Mouse (Mus musculus): Measurements from ENCODE around the gene Pex14. TPM values are rescaled to one million over a fixed set of nuclear protein-coding genes. Genes with fewer than 3 reads are reported as not detected.

The Pex14 gene
- polyA plus RNA-seq, 1 experiment from 2014 or later, result 43.5 TPM

DNA sequence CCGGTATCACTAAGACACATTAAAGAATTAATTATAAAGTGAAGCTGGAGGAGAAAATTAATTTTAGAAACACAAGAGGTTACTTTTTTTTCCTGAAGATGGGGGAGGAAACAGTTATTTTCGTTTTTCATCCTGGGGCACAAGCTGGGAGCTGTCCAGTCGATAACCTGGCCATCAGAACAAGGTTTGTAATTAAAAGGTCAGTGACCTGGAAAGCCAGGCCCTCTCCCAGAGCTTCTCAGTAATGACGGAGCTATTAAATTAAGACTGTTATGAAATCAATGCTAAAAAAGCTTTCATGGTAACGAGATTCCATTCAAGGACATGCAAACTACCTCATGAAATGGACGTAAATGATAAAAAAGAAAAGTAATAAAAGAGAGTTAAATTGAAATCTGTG is 62.0 kb downstream of the Pex14 start:
- peaks cover 9% of the 10 kb centered on the region; the same call in 1 of the 2 replicates for H3K4me1 ChIP-seq (replicated peaks; ENCODE audit: control insufficient read depth, insufficient read depth, low read length)

DNA sequence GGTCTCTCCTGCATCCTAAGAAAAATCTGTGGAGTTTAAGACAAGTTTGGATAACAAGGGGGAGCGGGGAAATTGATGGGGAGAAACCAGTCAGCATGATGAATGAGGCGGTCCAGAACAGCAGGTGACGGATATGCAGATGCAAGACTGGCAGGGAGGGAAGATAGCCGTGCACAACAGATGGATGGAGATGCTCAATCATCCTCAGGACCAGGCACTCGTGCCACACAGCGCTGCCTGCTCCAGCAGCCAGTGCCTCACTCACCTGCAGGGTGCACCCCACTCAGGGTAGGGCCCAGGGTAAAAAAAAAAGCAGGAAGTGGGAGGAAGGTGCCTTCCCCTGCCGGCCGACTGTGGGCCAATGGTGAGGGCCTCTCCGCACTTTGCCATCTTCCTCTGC is 63.1 kb downstream of the Pex14 start:
- H3K4me1 ChIP-seq (replicated peaks; ENCODE audit: control insufficient read depth, insufficient read depth, low read length), result peaks cover 9% of the 10 kb centered on the region; the same call in 1 of the 2 replicates
- no peak overlapping the region for H3K4me3 ChIP-seq (ENCODE audit: low read depth, low read length)
- DNase-seq (ENCODE audit: low spot score), result no peak
- H3K36me3 ChIP-seq (ENCODE audit: control insufficient read depth, insufficient read depth, low read length), result no peaks in the 10 kb centered on the region
- H3K9ac ChIP-seq (ENCODE audit: low read length), result no peak overlapping the region
- 56% methylated on average over 9 of the region's 9 CpGs for WGBS
- ATAC-seq (replicated peaks; ENCODE audit: low FRiP score), result no peak
- no peaks in the 10 kb centered on the region for H3K27me3 ChIP-seq (ENCODE audit: control insufficient read depth, insufficient read depth, low read length)
- no peak overlapping the region for H3K4me2 ChIP-seq (ENCODE audit: low read depth, low read length, severe bottlenecking)
- no peak overlapping the region for H3K27ac ChIP-seq (ENCODE audit: low read depth, low read length)
- H3K9me3 ChIP-seq (ENCODE audit: control insufficient read depth, low read length), result no peaks in the 10 kb centered on the region

More for the DNA sequence above, 62.0 kb downstream of the Pex14 start:
- H3K27ac ChIP-seq (ENCODE audit: low read depth, low read length), result no peak overlapping the region
- no peaks in the 10 kb centered on the region for H3K27me3 ChIP-seq (ENCODE audit: control insufficient read depth, insufficient read depth, low read length)
- H3K9me3 ChIP-seq (ENCODE audit: control insufficient read depth, low read length), result no peaks in the 10 kb centered on the region
- H3K9ac ChIP-seq (ENCODE audit: low read length), result no peak overlapping the region
- 46% methylated on average over 6 of the region's 6 CpGs for WGBS
- no peaks in the 10 kb centered on the region for H3K36me3 ChIP-seq (ENCODE audit: control insufficient read depth, insufficient read depth, low read length)
- no peak overlapping the region for H3K4me2 ChIP-seq (ENCODE audit: low read depth, low read length, severe bottlenecking)
- ATAC-seq (replicated peaks; ENCODE audit: low FRiP score) (no peak), DNase-seq (ENCODE audit: low spot score) (no peak)
- no peak overlapping the region for H3K4me3 ChIP-seq (ENCODE audit: low read depth, low read length)

GRCm38 (mm10) chr4:149031507-149031906 is 68.2 kb downstream of the Pex14 start:
- Histone ChIP-seq H3K4me3 (ENCODE audit: low read depth, low read length) (no peak overlapping the region), H3K36me3 (ENCODE audit: control insufficient read depth, insufficient read depth, low read length) (no peaks in the 10 kb centered on the region), H3K27me3 (ENCODE audit: control insufficient read depth, insufficient read depth, low read length) (no peaks in the 10 kb centered on the region), H3K4me1 (replicated peaks; ENCODE audit: control insufficient read depth, insufficient read depth, low read length) (peaks cover 1% of the 10 kb centered on the region; the same call in 1 of the 2 replicates), H3K9ac (ENCODE audit: low read length) (no peak overlapping the region), H3K4me2 (ENCODE audit: low read depth, low read length, severe bottlenecking) (no peak overlapping the region), H3K27ac (ENCODE audit: low read depth, low read length) (no peak overlapping the region), H3K9me3 (ENCODE audit: control insufficient read depth, low read length) (no peaks in the 10 kb centered on the region)
- WGBS, result 78% methylated on average over 4 of the region's 4 CpGs
- DNase-seq (ENCODE audit: low spot score) (no peak), ATAC-seq (replicated peaks; ENCODE audit: low FRiP score) (0 out of 2 replicates have a peak, but pooled peaks have one; percentile 42)

DNA sequence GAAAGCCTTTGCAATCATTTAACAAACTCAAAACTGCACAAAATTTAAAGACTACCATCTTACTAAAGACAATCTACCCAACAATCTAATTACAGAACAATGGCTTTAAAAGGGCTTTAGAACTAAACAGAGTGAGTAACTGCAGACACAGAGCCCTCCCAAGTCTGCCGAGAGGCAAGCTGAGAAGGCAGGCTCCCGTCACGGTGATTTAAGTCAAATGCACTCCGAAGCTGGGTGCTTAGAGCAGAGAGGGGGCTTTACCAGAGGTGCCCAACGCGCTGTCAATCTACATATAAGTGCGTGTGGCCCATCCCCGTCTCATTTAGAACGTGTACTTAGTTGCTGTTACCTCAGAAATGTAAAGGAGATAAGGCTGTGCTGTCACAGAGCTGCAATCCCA is 72.1 kb downstream of the Pex14 start:
- Histone ChIP-seq H3K9me3 (ENCODE audit: control insufficient read depth, low read length) (no peaks in the 10 kb centered on the region), H3K9ac (ENCODE audit: low read length) (no peak overlapping the region), H3K27ac (ENCODE audit: low read depth, low read length) (no peak overlapping the region), H3K36me3 (ENCODE audit: control insufficient read depth, insufficient read depth, low read length) (no peaks in the 10 kb centered on the region), H3K4me3 (ENCODE audit: low read depth, low read length) (no peak overlapping the region), H3K27me3 (ENCODE audit: control insufficient read depth, insufficient read depth, low read length) (no peaks in the 10 kb centered on the region), H3K4me2 (ENCODE audit: low read depth, low read length, severe bottlenecking) (no peak overlapping the region), H3K4me1 (replicated peaks; ENCODE audit: control insufficient read depth, insufficient read depth, low read length) (0 out of 2 replicates have a peak, but pooled peaks cover 1% of the 10 kb centered on the region)
- DNase-seq (ENCODE audit: low spot score) (no peak), ATAC-seq (replicated peaks; ENCODE audit: low FRiP score) (no peak)
- WGBS, result 63% methylated on average over 9 of the region's 9 CpGs

DNA sequence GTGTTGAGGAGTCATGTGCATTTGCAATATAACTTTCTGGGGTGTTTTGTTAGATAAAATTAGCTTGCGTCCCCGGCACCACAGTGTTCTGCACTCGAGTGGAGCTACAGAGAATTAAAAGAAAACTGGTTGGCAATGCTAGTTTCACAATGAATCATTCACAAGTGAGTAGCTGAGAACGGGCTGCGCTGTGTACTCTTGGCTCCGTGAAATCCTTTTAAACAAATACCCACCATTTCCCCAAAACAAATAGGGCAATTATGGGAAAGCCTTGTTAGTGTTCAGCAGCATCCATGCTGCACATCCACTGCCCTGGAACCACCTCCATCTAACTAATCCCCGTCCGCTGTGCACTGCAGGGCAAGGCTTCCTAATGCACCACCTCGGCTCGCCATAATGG is 74.4 kb downstream of the Pex14 start:
- Histone ChIP-seq H3K4me3 (ENCODE audit: low read depth, low read length) (no peak overlapping the region), H3K27ac (ENCODE audit: low read depth, low read length) (no peak overlapping the region), H3K36me3 (ENCODE audit: control insufficient read depth, insufficient read depth, low read length) (no peaks in the 10 kb centered on the region), H3K9me3 (ENCODE audit: control insufficient read depth, low read length) (no peaks in the 10 kb centered on the region), H3K4me2 (ENCODE audit: low read depth, low read length, severe bottlenecking) (no peak overlapping the region), H3K4me1 (replicated peaks; ENCODE audit: control insufficient read depth, insufficient read depth, low read length) (peaks cover 1% of the 10 kb centered on the region; the same call in 1 of the 2 replicates), H3K9ac (ENCODE audit: low read length) (no peak overlapping the region), H3K27me3 (ENCODE audit: control insufficient read depth, insufficient read depth, low read length) (no peaks in the 10 kb centered on the region)
- WGBS, result 54% methylated on average over 10 of the region's 10 CpGs
- ATAC-seq (replicated peaks; ENCODE audit: low FRiP score) (no peak), DNase-seq (ENCODE audit: low spot score) (no peak)

DNA sequence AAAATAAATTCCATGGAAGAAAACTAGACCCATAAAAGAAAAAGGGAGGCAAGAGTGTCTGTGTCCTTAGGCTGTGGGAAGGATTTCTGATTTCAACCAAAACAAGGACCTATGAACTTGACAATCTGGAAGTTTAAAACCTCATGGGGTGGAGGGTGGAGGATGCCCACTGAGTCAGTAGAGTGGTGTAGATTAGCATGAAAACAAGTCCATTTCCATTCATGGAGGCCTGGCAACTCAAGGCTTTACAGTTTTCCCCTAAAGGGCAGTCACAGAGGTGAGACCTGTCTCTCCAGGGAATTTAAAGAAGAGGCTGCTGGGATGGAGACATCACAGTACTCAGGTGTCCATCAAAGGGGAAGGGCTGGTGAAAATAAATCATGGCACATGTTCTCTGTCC is 78.7 kb downstream of the Pex14 start:
- no peak for DNase-seq (ENCODE audit: low spot score)
- no peak overlapping the region for H3K9ac ChIP-seq (ENCODE audit: low read length)
- H3K4me3 ChIP-seq (ENCODE audit: low read depth, low read length), result no peak overlapping the region
- no peak for ATAC-seq (replicated peaks; ENCODE audit: low FRiP score)
- no peaks in the 10 kb centered on the region for H3K9me3 ChIP-seq (ENCODE audit: control insufficient read depth, low read length)
- H3K4me2 ChIP-seq (ENCODE audit: low read depth, low read length, severe bottlenecking), result no peak overlapping the region
- H3K27me3 ChIP-seq (ENCODE audit: control insufficient read depth, insufficient read depth, low read length), result no peaks in the 10 kb centered on the region
- no peaks in the 10 kb centered on the region for H3K36me3 ChIP-seq (ENCODE audit: control insufficient read depth, insufficient read depth, low read length)
- no peak overlapping the region for H3K27ac ChIP-seq (ENCODE audit: low read depth, low read length)
- no peaks in the 10 kb centered on the region; the same call in 1 of the 2 replicates for H3K4me1 ChIP-seq (replicated peaks; ENCODE audit: control insufficient read depth, insufficient read depth, low read length)

DNA sequence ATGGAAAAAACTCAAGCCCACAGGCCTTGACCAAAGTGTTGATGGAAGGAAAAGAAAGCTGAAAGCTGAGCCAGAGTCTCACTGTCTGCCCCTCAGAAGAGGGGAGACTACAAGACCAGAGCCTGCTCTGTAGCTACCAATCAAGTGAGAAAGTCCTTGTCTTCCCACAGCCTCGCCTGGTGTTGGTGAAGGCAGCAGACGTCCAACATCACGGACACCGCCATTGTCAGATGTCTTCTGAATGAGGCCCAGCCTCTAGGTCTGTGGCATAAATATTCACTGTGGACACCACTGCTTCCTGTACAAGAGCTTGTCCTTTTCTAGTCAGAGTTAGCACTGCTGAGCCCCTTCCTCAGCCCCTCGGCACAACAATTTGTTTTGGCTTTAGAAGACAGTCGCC is 80.2 kb downstream of the Pex14 start:
- Histone ChIP-seq H3K4me2 (ENCODE audit: low read depth, low read length, severe bottlenecking) (no peak overlapping the region), H3K27ac (ENCODE audit: low read depth, low read length) (no peak overlapping the region), H3K9ac (ENCODE audit: low read length) (no peak overlapping the region), H3K4me1 (replicated peaks; ENCODE audit: control insufficient read depth, insufficient read depth, low read length) (no peaks in the 10 kb centered on the region; the same call in 1 of the 2 replicates), H3K9me3 (ENCODE audit: control insufficient read depth, low read length) (no peaks in the 10 kb centered on the region), H3K36me3 (ENCODE audit: control insufficient read depth, insufficient read depth, low read length) (no peaks in the 10 kb centered on the region), H3K27me3 (ENCODE audit: control insufficient read depth, insufficient read depth, low read length) (no peaks in the 10 kb centered on the region), H3K4me3 (ENCODE audit: low read depth, low read length) (no peak overlapping the region)
- no peak for DNase-seq (ENCODE audit: low spot score)
- 86% methylated on average over 6 of the region's 6 CpGs for WGBS
- ATAC-seq (replicated peaks; ENCODE audit: low FRiP score), result no peak

DNA sequence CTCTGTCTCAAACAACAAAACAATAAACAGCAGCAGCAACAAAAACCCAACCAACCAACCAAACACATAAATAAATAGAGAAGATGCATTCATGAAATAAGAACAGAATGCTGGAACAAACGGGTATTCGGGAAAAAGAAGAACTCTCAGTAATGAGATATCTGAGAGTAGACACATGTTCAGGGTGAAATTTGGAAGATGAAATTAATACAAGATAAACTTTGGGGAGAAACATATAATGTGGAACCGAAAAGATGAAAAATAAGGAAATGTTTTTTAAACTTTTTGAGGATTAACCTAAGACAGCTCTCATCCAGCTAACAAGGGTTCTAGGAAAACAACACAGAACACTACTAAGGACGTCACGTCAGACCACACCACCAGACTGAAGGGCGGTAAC is 92.9 kb downstream of the Pex14 start:
- 89% methylated on average over 6 of the region's 6 CpGs for WGBS
- H3K27me3 ChIP-seq (ENCODE audit: control insufficient read depth, insufficient read depth, low read length), result no peaks in the 10 kb centered on the region
- ATAC-seq (replicated peaks; ENCODE audit: low FRiP score), result no peak
- no peak overlapping the region for H3K4me2 ChIP-seq (ENCODE audit: low read depth, low read length, severe bottlenecking)
- H3K36me3 ChIP-seq (ENCODE audit: control insufficient read depth, insufficient read depth, low read length), result no peaks in the 10 kb centered on the region
- no peak overlapping the region for H3K4me3 ChIP-seq (ENCODE audit: low read depth, low read length)
- no peak for DNase-seq (ENCODE audit: low spot score)
- no peak overlapping the region for H3K9ac ChIP-seq (ENCODE audit: low read length)
- no peaks in the 10 kb centered on the region for H3K9me3 ChIP-seq (ENCODE audit: control insufficient read depth, low read length)
- no peaks in the 10 kb centered on the region for H3K4me1 ChIP-seq (replicated peaks; ENCODE audit: control insufficient read depth, insufficient read depth, low read length)
- no peak overlapping the region for H3K27ac ChIP-seq (ENCODE audit: low read depth, low read length)

DNA sequence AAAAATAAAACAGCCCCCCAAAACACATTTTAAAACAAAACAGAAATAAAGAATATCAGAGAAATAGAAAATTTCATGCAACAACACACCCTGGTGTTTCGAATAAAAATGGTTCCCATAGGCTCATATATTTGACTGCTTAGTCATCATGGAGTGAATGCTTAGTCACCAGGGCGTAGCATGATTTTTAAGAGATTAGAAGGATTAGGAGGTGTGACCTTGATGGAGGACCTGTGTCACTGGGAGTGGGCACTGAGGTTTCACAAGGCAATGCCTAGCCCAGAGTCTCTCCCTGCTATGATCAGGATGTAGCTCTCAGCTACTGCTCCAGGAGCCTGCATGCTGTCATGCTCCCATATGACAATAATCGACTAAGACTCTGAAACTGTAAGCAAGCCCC is 93.6 kb downstream of the Pex14 start:
- Histone ChIP-seq H3K9me3 (ENCODE audit: control insufficient read depth, low read length) (no peaks in the 10 kb centered on the region), H3K36me3 (ENCODE audit: control insufficient read depth, insufficient read depth, low read length) (no peaks in the 10 kb centered on the region), H3K9ac (ENCODE audit: low read length) (no peak overlapping the region), H3K27me3 (ENCODE audit: control insufficient read depth, insufficient read depth, low read length) (no peaks in the 10 kb centered on the region), H3K4me2 (ENCODE audit: low read depth, low read length, severe bottlenecking) (no peak overlapping the region), H3K4me1 (replicated peaks; ENCODE audit: control insufficient read depth, insufficient read depth, low read length) (no peaks in the 10 kb centered on the region), H3K4me3 (ENCODE audit: low read depth, low read length) (no peak overlapping the region), H3K27ac (ENCODE audit: low read depth, low read length) (no peak overlapping the region)
- DNase-seq (ENCODE audit: low spot score) (no peak), ATAC-seq (replicated peaks; ENCODE audit: low FRiP score) (no peak)
- 91% methylated on average over 3 of the region's 3 CpGs for WGBS
